Mouse (Mus musculus): ENCODE data around the gene Neurl3.

GRCm38 (mm10) chr1:36259281-36259680 lies 15.2 kb downstream of the Neurl3 start:
- no peak for TF ChIP-seq POLR2A (IDR thresholded peaks at IDR 0.05; ENCODE audit: control insufficient read depth, low read depth, low read length)
- no peak for TF ChIP-seq CTCF (IDR thresholded peaks at IDR 0.05; ENCODE audit: control insufficient read depth, insufficient read depth, insufficient replicate concordance, low read depth, low read length)

Data from testis, adult 2 months (tissue).